Mouse (Mus musculus) lung, adult 2 months (tissue): Measurements from ENCODE around the gene Fxr1. TPM values are rescaled to one million over a fixed set of nuclear protein-coding genes. Genes with fewer than 3 reads are reported as not detected.
"Not testable (repeated sequence)": the region's sequence is repeated elsewhere in the genome, so short reads cannot be mapped to it uniquely, and the experiment has no call there.

ENCODE experiments used
- DNase-seq: peaks from one replicate; pipeline ENCODE4 v3.0.0; 2022
- H3K4me1 ChIP-seq: fragments of 200-500 bp; 2 replicates; pipeline ENCODE4 v1.6.1; 2011; ENCODE audit warnings: low read length; ENCODE audit not compliant: control insufficient read depth, insufficient read depth
- H3K4me3 ChIP-seq: fragments of 200-500 bp; replicated peaks from 2 replicates; pipeline ENCODE3; 2011; ENCODE audit warnings: low read depth, mild to moderate bottlenecking, control low read depth, low read length; ENCODE audit errors: extremely low read depth
- CTCF ChIP-seq: fragments of 200-500 bp; IDR thresholded peaks from 2 replicates; pipeline ENCODE4 v1.5.1; 2011; ENCODE audit warnings: mild to moderate bottlenecking, low read length, control low read depth; ENCODE audit not compliant: insufficient read depth
- POLR2A ChIP-seq: fragments of 200-500 bp; IDR thresholded peaks from 2 replicates; pipeline ENCODE4 v1.6.1; 2011; ENCODE audit warnings: low read depth, mild to moderate bottlenecking, control low read depth, low read length, borderline replicate concordance; ENCODE audit errors: extremely low read depth
- WGBS: fragments of 180-500 bp; shearing (Covaris S2); methylation state at CpG from one replicate; pipeline ENCODE4 v1.1.7; 2018; 5-methylcytosine and 5-hydroxymethylcytosine counted together
- polyA plus RNA-seq: library from polyadenylated mRNA; depleted of rRNA; stranded (reverse); fragments of >200 nt; gene quantifications from 2 replicates; pipeline ENCODE4 v1.2.3, GENCODE M21; 2012; rRNA removed

The Fxr1 gene
- polyA plus RNA-seq = 6.7 and 13.9 TPM in 2 replicates

GRCm38 (mm10) chr3:34019540-34020381 is at the start of gene Fxr1:
Gene Fxr1 (plus strand): TSS chr3:34019943.
- TF ChIP-seq POLR2A (peak; percentile 88), CTCF (no peak)
- H3K4me3 ChIP-seq = peak within 1 kb of the TSS; percentile 78
- DNase-seq = peak; percentile 82
- peaks cover 7% of the 10 kb centered on the region for H3K4me1 ChIP-seq
- under 1% methylated on average over 82 of the region's 97 CpGs for WGBS

GRCm38 (mm10) chr3:33979395-33979794 is 40.3 kb upstream of the Fxr1 start:
- no peak for TF ChIP-seq CTCF
- no peak for TF ChIP-seq POLR2A
- WGBS = 49% methylated on average over 6 of the region's 6 CpGs
- Histone ChIP-seq H3K4me3 (no peak overlapping the region), H3K4me1 (no peaks in the 10 kb centered on the region)
- DNase-seq = no peak

DNA sequence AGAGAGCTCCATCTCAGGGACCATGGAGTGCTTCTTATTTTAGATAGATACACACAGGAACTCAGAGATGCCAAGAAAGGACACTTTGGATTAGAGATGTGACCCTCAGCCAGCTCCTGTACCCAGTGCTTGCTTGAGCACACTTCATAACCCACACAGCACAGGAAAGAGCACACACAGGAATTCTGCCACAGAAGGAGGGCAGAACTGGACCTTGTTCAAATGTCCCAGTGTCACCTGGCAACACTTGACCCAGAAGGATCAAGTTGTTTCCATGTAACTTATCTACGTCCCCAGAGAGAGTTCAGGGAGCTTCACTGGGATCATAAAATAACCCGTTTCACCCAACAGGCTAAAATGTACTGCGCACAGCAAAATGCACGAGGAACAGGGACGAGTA is 37.0 kb upstream of the Fxr1 start:
- H3K4me1 ChIP-seq = no peaks in the 10 kb centered on the region
- H3K4me3 ChIP-seq = no peak overlapping the region
- TF ChIP-seq CTCF (no peak), POLR2A (no peak)
- 79% methylated on average over 5 of the region's 5 CpGs for WGBS
- no peak for DNase-seq

- DNase-seq = no peak
- H3K4me1 ChIP-seq = no peaks in the 10 kb centered on the region
- 65% methylated on average over 8 of the region's 8 CpGs for WGBS
- no peak for TF ChIP-seq CTCF
- TF ChIP-seq POLR2A = no peak
- H3K4me3 ChIP-seq = no peak overlapping the region
Observed at GRCm38 (mm10) chr3:33989302-33989701, 30.4 kb upstream of the Fxr1 start.

DNA sequence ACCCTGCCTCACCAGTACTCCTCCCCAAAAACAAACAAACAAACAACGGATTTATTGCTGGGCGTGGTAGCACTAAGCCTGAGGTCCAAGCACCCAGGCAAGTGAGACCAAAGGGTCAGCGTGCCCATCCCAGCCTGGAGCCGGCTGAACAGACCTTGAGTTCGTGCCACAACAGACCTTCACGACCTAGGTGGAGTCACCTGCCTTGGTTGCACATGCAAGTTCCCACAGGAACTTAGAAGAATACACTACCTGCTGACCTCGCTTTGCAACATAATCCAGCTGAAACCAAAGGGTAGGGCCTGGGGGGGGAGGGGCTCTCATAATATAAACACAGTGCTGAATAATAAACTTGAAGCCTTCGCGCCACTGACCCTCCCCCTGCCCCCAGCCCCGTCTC is 29.3 kb upstream of the Fxr1 start:
- Histone ChIP-seq H3K4me3 (no peak overlapping the region), H3K4me1 (no peaks in the 10 kb centered on the region)
- TF ChIP-seq CTCF (no peak), POLR2A (no peak)
- WGBS = 67% methylated on average over 10 of the region's 10 CpGs
- DNase-seq = no peak

GRCm38 (mm10) chr3:33990921-33991320 is 28.8 kb upstream of the Fxr1 start:
- WGBS = 74% methylated on average over 8 of the region's 8 CpGs
- H3K4me1 ChIP-seq = no peaks in the 10 kb centered on the region
- DNase-seq = no peak
- TF ChIP-seq POLR2A = no peak
- no peak for TF ChIP-seq CTCF
- H3K4me3 ChIP-seq = no peak overlapping the region

- 80% methylated on average over 14 of the region's 14 CpGs for WGBS
- TF ChIP-seq POLR2A = no peak
- no peak for TF ChIP-seq CTCF
- no peaks in the 10 kb centered on the region for H3K4me1 ChIP-seq
- no peak for DNase-seq
- no peak overlapping the region for H3K4me3 ChIP-seq
Observed at GRCm38 (mm10) chr3:33993421-33994126, 26.2 kb upstream of the Fxr1 start.

- WGBS = 78% methylated on average over 3 of the region's 3 CpGs
- TF ChIP-seq CTCF (no peak), POLR2A (no peak)
- Histone ChIP-seq H3K4me3 (no peak overlapping the region), H3K4me1 (no peaks in the 10 kb centered on the region)
- no peak for DNase-seq
Observed at GRCm38 (mm10) chr3:33994127-33994488, 25.6 kb upstream of the Fxr1 start.

GRCm38 (mm10) chr3:34001691-34002090 is 18.1 kb upstream of the Fxr1 start:
- not testable (repeated sequence) for DNase-seq, H3K4me3 ChIP-seq, H3K4me1 ChIP-seq

- WGBS = 53% methylated on average over 3 of the region's 3 CpGs
- DNase-seq = no peak
- no peaks in the 10 kb centered on the region for H3K4me1 ChIP-seq
- TF ChIP-seq POLR2A (no peak), CTCF (no peak)
- no peak overlapping the region for H3K4me3 ChIP-seq
Observed at GRCm38 (mm10) chr3:34003860-34004259, 15.9 kb upstream of the Fxr1 start.
